Mouse (Mus musculus): ENCODE measurements around the gene Pla2g5.
"Not testable (repeated sequence)": the region's sequence is repeated elsewhere in the genome, so short reads cannot be mapped to it uniquely, and the experiment has no call there.

Pla2g5 gene

GRCm38 (mm10) chr4:138863344-138863998 is at the start of gene Pla2g5:
Gene Pla2g5 (minus strand): TSS chr4:138863482.
- DNase-seq, result no peak

GRCm38 (mm10) chr4:138905624-138906337 is 42.5 kb upstream of the Pla2g5 start:
- no peak for DNase-seq

GRCm38 (mm10) chr4:138899361-138899760 is 36.1 kb upstream of the Pla2g5 start:
- DNase-seq, result no peak

GRCm38 (mm10) chr4:138893789-138894188 is 30.5 kb upstream of the Pla2g5 start:
- DNase-seq, result not testable (repeated sequence)

- DNase-seq, result no peak
Observed at GRCm38 (mm10) chr4:138892655-138893054, 29.4 kb upstream of the Pla2g5 start.

GRCm38 (mm10) chr4:138889635-138890034 is 26.4 kb upstream of the Pla2g5 start:
- no peak for DNase-seq

GRCm38 (mm10) chr4:138889165-138889564 is 25.9 kb upstream of the Pla2g5 start:
- no peak for DNase-seq

- DNase-seq, result peak; percentile 97
Observed at GRCm38 (mm10) chr4:138884261-138884660, 21.0 kb upstream of the Pla2g5 start.

GRCm38 (mm10) chr4:138882179-138882578 is 18.9 kb upstream of the Pla2g5 start:
- peak; percentile 33 for DNase-seq

- no peak for DNase-seq
Observed at GRCm38 (mm10) chr4:138880811-138881584, 17.7 kb upstream of the Pla2g5 start.

- DNase-seq, result no peak
Observed at GRCm38 (mm10) chr4:138879808-138880207, 16.5 kb upstream of the Pla2g5 start.

GRCm38 (mm10) chr4:138878783-138879182 is 15.5 kb upstream of the Pla2g5 start:
- no peak for DNase-seq

- no peak for DNase-seq
Observed at GRCm38 (mm10) chr4:138877731-138878130, 14.4 kb upstream of the Pla2g5 start, which contains the start of gene Pla2g2e. Gene Pla2g2e (plus strand): TSS chr4:138877942.

GRCm38 (mm10) chr4:138875986-138876385 is 12.7 kb upstream of the Pla2g5 start:
- DNase-seq, result no peak

- not testable (repeated sequence) for DNase-seq
Observed at GRCm38 (mm10) chr4:138875275-138875674, 12.0 kb upstream of the Pla2g5 start.

- no peak for DNase-seq
Observed at GRCm38 (mm10) chr4:138873864-138874263, 10.6 kb upstream of the Pla2g5 start, which contains the start of gene Gm13030. Gene Gm13030 (minus strand): TSS chr4:138873964.

GRCm38 (mm10) chr4:138868666-138869065 is 5.4 kb upstream of the Pla2g5 start:
- no peak for DNase-seq

- peak; percentile 73 for DNase-seq
Observed at GRCm38 (mm10) chr4:138866413-138866812, 3.1 kb upstream of the Pla2g5 start.

- no peak for DNase-seq
Observed at GRCm38 (mm10) chr4:138865991-138866390, 2.7 kb upstream of the Pla2g5 start.

- DNase-seq, result no peak
Observed at GRCm38 (mm10) chr4:138865092-138865491, 1.8 kb upstream of the Pla2g5 start.

GRCm38 (mm10) chr4:138859728-138860127 is 3.6 kb downstream of the Pla2g5 start:
- peak; percentile 87 for DNase-seq

GRCm38 (mm10) chr4:138859245-138859644 is 4.0 kb downstream of the Pla2g5 start:
- DNase-seq, result peak; percentile 55

- no peak for DNase-seq
Observed at GRCm38 (mm10) chr4:138858446-138858845, 4.8 kb downstream of the Pla2g5 start.

All from right cerebral cortex, postnatal 14 days (tissue).